Mouse (Mus musculus) cerebellum, adult 9-10 months (tissue): ENCODE data around the gene Gm49380.
A peak's percentile ranks its signal among the peaks of the same experiment; 100 is the strongest.

Experiments used
- DNase-seq: peaks from one replicate; pipeline ENCODE4 v3.0.0; 2022

Gm49380 gene

DNA sequence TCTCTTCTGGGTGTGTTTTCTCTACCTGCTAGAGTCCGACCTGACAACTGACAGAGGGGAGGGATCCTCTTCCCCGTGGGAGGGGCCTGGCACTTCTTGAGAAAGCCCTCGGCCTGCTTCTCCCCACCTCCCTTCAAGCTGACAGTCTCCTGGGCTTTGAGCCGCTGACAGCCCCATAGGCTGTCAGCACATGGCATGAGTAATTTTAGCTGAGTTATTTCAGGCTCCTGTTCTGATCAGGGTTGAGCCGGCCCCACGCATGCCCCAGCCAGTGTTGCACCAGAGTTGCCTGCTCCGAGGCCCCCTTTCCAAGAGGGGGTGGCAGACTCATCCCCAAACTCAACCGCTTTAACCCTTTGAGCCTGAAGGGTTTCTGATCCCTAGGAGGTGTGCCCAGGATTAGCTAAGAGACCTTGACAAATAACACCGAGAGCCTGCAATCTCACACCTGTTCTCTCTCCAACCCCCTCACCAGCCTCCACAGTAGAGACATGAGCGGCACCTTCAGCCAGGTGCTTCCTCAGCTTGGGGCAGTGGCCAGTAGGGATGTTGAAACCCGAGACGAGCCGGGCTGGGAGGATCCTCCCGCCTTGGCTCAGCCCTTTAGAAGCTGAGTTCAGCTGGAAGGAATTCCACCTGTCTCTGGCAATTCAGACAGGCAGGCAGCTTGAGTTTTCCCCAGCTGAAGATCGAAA is 25.4 kb downstream of the Gm49380 start:
- DNase-seq: peak; percentile 72

DNA sequence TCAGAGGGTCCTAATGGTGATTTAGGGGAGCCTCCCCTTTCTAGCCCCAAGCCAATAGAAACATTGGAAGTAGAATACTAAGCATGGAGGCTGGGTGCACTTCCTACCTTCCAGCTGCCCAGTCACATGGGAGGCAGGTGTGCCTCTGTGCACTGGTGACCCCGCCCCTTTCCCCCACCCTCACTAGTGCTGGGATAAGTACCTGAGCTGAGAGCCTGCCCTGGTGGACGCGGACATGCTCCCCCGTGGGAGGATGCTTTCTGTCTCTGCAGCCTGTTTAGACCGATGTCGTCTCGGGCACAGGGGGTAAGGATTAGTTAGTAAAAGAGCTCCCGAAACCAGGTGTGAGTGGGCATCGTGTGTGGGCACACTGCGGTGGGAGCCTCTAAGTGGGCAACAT is 26.3 kb downstream of the Gm49380 start:
- DNase-seq: peak; percentile 61

DNA sequence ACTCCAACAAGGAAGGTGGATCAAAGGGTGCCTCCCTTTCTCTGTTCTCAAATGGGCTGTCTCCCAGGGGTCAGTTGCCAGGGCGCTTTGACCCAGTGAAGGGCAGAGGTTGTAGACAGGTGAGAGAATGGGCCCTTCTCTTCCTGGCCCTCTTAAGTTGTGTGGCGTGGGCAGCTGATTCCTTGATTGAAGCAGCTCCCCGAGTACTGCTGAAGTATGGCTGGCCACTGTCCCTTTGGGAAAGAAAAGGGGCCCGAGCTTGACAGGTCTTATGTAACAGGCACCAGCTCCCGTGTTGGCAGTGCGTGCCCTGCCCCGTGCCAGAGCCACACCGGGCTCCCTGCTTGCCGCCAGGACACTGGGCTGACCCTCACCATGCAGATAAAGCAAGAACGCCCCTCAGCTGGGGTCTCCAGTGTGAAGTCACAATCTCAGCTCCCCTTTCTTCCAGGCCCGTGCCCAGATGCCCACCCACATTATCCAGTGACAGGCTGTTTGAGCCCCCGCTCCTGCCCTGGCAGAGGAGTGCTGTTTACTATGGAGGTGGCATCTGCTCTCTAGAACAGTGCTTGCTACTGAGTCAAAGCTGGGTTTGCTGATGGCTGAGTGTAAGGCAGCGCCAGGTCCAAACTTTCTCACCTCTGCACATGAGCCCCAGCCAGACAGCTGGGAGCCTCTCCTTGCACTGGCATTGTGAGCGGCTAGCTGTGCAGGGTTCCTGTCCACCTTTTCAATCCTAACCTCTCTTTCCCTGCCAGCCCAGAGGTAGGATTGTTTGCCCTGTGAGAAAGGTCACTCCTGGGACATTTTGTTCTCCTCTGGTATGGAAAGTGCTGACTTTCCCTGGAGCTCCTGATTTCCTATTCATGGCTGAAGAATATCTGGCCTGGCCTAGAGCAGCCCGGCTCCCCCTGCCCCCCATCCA is 27.3 kb downstream of the Gm49380 start:
- peak; percentile 97 for DNase-seq

DNA sequence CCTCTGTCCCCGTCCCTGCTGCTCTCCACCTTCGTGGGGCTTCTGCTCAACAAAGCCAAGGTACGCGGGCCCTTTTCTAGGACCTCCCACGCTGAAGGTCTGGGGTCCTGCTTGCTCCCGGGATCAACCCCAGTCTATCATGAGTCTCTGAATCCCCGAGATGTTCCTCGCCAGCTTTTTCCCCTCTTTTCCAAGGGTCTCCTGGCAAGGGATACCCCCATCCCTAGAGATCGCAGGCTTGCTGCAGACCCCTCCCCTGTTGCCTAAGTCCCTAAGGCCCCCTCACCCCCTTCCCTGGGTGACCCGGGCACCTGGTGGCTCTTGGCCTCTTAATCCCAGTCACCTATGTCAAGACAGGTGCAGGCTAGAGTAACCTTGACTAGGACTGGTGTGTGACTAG is 28.0 kb downstream of the Gm49380 start:
- peak; percentile 81 for DNase-seq

DNA sequence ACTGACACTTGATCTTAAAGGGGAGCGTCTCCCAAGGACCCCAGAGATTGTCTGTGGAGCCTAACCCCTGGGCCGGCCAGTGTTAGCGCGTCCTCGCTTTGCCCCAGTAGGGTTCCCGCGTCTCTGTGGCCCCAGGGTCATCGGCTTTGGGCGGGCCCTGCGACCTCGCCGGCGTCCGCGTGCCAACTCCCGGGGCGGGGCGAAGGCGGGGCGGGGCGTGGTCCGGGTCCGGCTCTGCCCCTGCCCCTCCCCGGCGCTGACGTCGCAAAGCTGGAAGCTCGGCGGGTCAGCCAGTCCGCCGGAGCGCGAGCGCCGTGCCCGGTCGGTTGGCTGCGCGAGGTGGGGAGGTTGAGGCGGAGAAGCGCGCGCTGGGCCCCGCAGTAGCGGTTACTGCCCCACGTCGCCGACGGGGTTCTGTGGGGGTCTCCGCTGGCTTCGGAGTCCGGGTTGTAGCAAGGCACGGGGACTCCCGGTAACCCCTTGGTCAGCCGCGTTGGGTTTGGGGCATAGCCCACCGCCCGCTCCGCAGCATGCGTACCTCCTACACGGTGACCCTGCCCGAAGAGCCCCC is 28.6 kb downstream of the Gm49380 start:
- DNase-seq: peak; percentile 94

DNA sequence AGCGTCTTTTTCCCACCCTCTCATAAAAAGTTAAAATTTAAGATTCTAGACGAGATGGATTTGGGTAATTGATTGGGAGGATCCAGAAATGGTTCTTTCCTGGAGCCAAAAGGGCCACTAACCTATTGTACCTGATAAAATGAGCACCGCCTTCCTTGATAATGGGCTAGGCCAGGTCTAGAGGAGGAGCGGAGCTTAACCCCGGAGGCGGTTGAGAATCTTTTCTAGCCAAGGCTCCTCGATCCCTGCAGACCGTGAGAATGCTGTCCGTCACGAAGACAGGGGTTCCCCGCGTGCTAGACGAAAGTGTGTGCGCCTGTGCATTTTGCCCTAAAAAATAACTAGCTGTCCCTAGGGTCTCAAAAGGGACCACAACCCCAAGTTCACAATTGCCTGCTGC is 29.1 kb downstream of the Gm49380 start:
- DNase-seq: no peak

DNA sequence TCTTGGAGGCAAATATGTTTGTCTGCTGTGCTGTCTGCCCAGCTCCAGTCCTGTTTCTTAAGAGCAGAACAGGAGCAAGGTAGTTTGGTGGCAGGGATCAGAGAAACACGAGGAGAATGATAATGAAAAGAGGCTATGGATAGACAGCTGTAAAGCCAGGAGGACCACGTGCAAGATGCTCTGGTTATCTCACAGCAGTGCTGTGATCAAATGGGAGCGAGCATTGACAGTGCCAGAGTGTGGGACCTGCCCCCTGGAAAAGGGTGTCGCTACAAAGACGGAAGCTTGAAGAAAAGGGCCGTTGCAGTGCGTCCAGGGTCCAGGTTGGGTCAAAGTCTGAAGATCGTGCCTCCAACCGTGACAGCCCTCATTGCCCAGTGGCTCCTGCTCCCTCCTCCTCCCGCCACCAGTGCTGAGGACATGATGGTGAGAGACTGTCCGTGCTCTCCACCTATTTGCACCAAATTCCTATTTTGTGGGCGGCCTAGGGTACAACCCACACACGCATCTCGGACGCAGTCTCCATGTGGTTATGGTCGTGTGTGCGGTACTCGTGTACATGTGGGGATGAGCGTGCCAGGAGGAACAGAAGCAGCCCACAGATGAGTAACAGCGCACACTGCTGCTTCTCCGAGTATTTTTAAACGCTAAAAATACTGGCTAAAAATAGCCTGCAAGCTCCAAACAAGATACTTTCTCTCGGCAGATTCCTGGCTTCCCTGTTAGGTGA is 29.7 kb downstream of the Gm49380 start:
- peak; percentile 71 for DNase-seq

DNA sequence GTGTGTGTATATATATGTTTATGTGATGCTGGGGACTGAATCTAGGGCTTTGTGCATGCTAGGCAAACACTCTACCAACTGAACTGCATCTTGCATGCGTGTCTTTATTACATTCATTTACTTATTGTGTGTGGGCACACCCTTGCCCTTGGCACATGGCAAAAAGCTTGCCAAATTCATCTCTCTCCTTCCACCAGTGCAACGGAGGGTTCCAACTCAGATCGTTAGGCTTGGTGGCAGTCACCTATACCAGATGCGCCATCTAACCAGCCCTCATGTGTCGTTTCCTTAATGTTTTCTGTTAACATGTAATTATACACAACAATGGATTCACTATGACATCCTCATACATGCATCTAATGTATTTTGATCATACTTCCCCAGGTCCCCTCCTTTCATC is 31.0 kb downstream of the Gm49380 start:
- DNase-seq: no peak

DNA sequence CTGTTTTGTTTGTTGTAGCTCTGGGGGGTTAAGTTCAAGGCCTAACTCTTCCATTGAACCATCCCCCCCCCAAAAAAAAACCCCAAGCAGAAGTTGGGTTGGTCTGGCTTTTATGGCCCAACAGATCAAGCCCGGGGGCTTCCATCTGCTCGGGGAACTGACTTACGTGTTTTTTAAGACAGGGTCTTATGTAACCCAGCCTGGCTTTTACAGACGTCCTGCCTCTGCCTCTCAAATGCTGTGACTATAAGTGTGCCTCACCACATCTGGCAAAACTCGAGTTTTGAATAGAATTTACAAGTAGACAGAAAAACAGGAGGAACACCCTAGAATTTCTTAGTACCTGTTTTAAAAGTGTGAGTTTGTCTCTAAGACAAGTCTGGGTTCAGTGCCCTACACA is 31.7 kb downstream of the Gm49380 start:
- peak; percentile 50 for DNase-seq

DNA sequence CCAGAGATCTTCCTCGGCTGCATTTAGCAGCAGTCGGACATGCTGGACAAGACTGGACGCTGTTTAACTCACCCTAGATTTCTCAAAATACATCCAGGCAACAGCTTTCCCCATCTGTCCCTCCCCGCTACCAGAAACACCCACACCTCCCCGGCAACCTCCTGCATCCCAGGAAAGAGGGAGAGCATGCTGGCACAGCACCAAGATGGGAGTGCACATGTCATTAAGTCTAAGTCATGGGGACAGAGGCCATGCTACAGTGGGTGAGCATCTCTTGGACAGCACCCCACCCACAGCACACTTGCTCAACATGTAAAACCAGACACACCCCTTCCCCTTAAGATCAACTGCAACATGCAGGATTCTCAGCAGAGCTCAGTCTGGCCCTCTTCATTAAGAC is 32.3 kb downstream of the Gm49380 start:
- peak; percentile 71 for DNase-seq

DNA sequence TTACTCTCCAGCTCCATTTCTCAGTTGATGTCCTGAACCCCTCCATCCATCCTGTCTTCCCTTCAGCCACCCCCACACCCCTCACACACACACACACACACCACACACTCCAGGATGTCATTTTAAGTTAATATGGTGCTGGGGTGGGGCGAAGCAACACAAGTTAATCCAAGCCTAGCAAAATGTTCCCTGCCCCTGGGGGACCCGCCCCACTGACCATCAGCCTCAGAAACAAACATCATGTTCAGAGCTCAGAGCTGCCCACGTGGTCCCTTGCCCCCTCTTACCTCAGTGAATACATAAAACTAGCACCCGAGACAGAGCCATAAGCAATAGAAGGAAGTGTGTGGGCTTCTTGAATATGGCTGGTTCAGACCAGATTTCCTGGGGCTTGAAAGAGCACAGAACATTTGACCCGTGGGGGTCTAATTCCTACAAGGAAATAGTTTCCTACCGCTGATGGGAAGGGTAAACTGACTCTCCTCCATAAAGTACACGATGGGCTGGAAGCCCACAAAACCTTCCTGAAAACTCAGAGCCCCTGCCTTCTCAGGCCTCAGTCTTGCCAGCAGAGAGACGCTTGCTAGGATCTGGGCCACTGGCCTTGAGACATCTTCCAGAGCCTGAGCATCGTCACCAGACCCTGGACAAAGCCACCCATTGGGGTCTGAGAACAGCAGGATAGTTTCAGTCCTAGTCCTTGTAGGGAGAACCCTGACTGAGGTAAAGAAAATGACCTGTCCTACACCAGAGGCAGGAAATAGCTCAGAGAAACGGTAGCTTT is 33.1 kb downstream of the Gm49380 start:
- DNase-seq: peak; percentile 64

DNA sequence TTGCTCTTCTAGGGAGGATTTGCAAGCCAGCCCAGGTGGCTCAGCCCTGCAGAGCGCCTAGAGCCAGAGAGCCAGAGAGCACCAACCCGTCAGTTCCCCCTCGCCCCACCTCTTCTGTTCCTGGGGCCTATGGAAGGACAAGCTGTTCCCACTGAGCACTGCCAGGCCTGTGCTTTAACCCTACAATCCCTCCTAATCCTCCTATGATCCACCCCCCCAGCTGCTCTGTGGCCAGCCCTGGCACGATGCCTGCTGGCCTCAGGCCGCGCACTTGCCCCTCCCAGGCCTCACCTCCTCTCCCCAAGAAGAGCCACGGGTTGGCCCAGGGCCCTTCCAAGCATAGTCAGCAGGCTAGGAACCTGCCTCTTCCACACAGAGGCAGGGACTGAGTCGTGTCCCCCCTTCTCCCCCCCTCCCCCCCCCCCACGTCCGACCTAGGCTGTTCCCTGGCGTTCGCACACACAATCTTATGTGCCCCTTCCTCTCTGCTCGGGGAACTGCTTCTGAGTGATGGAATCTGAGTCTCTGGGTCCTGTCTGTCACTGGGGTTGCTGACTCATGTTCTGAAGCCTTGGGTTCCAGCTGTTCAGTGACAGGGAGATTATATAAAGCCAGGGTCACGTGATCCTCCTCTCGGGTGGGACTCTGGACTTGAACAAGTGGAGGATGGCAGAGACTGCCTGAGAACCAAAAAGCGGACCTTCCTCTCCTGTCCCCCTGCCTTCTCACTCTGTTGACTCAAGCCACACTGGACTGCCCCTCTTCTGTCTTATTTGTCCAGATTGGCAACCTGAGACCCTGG is 34.1 kb downstream of the Gm49380 start:
- DNase-seq: peak; percentile 98

DNA sequence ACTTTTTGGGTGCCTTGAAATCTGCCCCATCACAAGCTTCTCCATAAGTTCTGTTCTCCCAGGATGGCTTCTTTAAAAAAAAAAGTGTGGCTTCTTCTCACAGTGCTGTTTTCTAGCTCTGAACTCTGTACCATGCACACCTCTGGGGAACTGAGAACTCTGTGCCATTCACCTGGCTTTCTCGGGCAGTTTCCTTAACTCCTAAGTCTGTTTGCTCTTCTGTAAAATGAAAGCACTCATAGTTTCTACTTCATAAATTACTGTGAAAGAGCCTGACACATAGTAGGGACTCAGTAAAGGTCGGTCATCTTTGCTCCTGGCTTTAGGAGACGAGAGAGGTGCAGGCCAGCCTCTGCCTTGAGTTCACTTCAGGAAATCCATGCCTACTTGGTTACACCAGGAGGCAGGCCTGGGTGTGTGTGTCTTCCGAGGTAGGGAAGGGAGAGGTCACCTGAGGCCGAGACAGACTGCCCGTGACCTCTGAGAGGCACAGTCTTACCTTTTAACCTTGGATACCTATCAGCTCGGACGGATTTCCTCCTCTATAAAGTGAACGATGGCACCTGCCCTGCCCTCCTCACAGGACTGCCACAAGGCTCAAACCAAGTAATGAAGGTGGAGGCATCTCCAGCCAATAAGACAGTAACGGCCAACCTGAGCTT is 35.0 kb downstream of the Gm49380 start:
- no peak for DNase-seq

DNA sequence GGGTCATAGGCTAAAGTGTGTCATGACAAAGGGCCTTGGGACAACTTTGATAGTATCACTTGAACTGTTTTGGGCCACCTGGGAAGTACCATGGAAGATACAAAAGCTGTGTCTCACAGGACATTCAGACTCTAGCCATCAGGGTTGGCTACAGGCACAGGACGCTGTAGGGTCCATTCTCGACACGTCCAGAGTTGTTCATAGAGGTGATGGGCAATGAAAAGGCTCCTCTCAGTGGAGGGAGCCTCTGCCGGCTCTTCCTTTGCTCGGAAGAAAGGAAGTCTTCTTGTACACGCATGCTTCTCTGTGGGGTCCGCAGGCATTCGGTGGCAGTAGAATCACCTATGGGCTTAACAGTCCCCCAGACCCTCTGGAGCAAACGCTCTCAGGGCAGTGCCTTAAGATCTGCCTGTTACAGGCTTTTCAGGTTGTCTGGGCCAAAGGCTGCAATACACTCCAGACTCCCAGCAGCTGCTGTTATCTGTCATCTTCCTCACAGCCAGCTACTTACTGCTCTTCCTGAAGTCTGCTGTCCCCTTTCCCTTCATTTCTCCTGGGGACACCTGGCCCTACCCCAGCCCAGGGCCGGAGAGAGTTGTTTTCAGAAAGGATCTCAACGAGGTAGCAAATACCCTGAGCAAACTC is 35.9 kb downstream of the Gm49380 start:
- DNase-seq: peak; percentile 51

DNA sequence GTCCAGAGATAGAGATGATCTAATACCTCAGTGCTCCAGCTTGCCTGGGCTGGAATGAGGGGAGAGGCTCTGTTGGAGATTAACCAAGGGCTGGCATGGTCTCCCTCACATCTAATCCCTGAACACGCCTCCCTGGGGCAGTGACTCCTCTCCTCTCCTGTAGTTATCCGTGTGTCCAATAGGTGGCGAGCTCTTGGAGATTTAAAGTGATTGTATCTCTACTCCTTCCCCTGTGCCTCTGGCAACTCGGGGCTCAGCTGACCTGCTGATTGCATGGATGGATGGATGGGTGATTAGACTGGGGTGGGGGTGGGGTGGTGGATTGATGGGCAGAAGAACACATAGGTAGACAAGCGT is 36.6 kb downstream of the Gm49380 start:
- peak; percentile 88 for DNase-seq

DNA sequence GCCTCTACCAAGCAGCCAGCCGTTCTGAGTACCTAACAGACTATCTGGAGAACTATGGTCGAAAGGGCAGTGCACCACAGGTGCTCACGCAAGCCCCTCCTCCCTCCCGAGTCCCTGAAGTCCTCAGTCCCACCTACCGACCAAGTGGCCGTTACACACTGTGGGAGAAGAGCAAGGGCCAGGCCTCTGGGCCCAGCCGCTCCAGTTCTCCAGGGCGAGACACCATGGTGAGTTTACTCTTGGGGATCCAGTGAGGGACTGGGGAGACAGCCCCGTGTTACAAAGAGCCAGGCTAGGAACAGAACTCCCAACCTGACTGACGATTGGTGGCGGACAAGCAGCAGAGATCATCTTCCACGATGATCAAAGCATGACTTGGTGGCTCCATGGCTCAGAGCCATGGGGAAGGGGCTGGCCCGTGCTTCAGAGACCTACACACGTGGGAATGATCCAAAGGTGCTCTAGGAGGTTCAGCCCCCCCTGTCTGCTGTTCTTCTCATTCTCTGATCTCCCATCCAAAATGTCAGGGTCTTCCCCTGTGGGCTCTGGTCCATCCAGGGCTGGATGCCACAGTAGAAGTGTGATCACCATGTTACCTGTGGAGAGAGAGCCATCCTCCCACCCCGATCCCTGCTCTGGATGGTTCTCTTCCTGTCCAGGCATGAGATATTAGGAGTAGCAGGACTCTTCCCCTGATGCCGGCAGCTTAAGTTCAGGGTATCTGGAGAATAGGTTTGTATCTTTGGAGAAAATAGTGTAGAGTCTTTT is 37.1 kb downstream of the Gm49380 start:
- no peak for DNase-seq

DNA sequence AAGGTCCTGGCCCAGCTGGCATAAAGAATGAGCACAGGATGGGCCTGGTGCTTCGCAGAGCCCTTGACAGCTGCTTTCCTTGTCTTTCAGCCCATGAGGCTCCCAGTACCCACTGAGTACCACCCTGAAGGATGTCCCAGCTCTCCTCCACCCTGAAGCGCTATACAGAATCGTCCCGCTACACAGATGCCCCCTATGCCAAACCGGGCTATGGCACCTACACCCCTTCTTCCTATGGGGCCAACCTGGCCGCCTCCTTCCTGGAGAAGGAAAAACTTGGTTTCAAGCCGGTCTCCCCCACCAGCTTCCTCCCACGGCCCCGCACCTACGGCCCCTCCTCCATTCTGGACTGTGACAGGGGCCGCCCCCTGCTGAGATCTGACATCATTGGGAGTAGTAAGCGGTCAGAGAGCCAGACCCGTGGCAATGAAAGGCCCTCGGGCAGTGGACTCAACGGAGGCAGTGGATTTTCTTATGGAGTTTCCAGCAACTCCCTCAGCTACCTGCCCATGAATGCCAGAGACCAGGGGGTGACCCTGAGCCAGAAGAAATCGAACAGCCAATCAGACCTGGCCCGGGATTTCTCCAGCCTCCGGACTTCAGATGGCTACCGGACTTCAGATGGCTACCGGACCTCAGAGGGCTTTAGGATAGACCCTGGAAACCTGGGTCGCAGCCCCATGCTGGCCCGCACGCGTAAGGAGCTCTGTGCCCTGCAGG is 37.9 kb downstream of the Gm49380 start:
- DNase-seq: peak; percentile 72

DNA sequence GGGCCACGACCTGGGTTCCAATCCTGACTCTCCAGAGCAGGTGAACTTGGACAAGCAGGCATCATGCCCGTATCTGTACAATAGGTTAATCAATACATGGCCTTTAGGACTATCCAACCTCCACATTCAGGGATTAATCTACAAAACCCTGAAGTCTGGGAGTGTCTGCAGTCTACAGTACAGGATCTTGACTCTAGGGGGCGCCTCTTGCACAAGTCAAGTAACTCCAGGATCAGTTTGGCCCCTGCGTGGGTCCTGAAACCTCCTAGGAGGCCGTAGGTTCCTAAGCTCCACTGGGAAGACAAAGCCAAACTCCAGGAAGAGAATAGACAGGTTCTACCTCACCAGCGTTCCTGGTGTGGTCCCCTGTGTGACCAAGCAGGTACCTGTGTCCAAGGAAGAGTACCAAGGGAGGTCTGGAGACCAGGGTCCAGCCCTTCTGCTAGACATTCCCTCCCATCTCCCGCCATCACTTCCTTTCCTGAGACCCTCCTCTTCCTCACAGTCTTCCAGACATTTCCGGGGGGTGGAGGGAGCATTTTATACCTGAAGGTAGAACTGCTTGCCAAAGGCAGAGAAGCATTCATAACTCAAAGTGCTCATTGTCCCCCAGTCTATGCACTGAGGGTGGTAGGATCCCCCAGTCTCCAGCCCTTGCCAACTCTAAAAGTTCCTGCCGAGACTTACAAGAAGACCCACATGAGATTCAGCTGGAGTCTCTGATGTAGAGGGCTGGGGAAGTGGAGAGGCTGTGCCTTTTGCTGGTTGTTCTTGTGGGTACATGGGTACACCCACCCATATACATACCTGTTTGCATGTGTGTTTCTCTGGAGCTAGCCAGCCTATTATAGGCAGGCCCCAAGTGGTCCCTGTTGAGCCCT is 38.7 kb downstream of the Gm49380 start:
- DNase-seq: peak; percentile 81
